Mouse (Mus musculus) WW6 (cell line): Measurements from ENCODE around the gene Trpv3.

Experiments used
- DNase-seq: peaks from one replicate; pipeline ENCODE4 v3.0.0-alpha.2; 2013; ENCODE audit warnings: low read depth, low spot score

The Trpv3 gene

GRCm38 (mm10) chr11:73267267-73267666, at the start of gene Trpv3:
Gene Trpv3, plus strand, starts transcription at chr11:73267388.
- no peak for DNase-seq

- no peak for DNase-seq
Measured at GRCm38 (mm10) chr11:73219671-73220070, 47.5 kb upstream of the Trpv3 start.

- no peak for DNase-seq
Measured at GRCm38 (mm10) chr11:73220651-73221050, 46.5 kb upstream of the Trpv3 start.

GRCm38 (mm10) chr11:73222846-73223245, 44.3 kb upstream of the Trpv3 start:
- DNase-seq: no peak

DNA sequence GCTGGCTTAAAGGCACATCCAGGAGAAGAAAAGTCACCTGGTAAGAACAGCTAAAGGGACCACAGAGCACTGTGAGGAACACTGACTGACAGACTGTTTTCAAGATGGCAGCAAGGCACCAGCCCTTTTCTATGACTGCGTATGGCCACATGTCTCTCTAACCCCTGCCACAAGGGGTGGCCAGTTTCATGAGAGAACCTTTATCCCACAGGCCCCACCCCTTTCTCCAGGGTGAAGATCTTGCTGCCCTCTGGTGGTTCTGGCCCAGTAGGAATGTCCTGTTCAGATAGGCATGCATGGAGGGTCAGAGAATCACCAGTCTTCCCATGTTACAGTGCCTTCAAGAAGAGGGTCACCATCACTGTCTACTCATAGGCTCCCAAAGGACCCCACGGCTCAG, 43.2 kb upstream of the Trpv3 start:
- DNase-seq: peak; percentile 33

- no peak for DNase-seq
Measured at GRCm38 (mm10) chr11:73225856-73226255, 41.3 kb upstream of the Trpv3 start.

DNA sequence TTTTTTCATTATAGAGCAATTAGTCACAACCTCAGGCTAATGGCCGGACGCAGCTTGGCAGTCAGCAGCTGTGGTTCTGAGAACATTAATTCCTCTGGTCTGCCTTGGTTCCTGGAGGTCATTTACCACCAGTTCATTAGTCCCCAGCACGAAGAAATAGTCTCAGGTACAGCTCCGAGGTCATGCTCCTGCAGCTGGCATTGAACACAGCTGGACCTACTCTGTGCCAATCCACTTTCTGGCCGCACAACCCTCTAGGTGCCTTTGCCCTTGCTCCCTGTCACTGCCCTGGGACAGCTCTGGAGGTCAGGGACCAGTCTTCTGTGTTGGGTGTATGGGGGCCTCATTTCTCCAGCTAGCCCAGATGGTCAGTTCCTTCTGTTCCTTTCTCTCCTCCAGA, 38.3 kb upstream of the Trpv3 start:
- DNase-seq: no peak

DNA sequence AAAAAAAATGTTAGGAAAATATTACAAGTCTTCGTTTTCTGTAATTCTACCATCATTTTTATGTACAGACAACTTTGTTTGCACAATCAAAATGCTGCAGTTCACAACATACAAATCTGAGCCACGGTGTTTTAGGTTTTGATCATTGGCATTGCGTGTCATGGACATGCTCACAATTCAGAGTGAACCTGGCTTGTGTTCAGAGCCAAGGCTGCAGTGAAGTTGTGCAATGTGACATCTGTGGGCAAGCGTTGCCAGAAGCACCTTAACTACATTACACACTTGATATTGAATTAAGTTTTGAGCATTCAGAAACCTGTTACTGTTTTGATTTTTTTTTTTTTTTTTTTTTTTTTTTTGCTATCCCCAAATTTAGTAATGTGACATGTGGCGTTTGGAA, 37.1 kb upstream of the Trpv3 start:
- no peak for DNase-seq

- DNase-seq: no peak
Measured at GRCm38 (mm10) chr11:73232513-73232912, 34.7 kb upstream of the Trpv3 start.

- no peak for DNase-seq
Measured at GRCm38 (mm10) chr11:73233992-73234391, 33.2 kb upstream of the Trpv3 start, which contains the start of gene Trpv1. Gene Trpv1, plus strand, starts transcription at chr11:73234292.

DNA sequence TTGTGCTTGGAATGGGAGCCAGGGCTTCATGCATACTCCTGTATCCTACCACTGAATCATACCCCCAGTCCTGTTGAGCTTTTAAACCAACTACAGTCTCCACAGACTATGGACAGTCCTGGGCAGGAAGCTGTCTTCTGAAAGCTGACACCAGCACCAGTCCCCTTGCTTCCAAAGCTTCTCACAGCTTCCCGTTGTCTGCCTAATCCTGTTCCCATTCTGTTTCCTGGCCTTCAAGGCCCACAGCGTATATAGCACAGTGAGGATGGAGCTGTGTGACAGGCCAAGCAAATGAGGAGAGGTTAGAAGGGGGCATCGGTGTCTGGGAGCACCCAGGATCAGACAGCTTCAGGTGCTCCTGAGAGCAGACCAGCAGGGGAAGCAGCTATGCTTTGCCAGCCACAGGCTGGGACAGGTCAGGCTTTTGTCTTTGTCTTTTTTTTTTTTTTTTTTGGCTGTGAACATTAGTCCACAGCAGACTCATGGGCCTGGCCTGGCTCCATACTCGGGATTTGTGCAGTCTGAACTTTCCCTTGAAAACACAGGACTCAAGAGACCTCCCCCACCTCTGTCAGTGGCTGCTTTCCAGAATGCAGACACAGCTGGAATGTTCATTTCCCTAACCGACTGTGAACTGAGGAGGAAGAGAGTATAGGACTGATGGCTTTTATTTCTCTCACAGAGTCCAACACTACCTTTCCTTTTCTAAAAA, 31.0 kb upstream of the Trpv3 start:
- DNase-seq: no peak

GRCm38 (mm10) chr11:73236731-73237130, 30.5 kb upstream of the Trpv3 start:
- DNase-seq: no peak

DNA sequence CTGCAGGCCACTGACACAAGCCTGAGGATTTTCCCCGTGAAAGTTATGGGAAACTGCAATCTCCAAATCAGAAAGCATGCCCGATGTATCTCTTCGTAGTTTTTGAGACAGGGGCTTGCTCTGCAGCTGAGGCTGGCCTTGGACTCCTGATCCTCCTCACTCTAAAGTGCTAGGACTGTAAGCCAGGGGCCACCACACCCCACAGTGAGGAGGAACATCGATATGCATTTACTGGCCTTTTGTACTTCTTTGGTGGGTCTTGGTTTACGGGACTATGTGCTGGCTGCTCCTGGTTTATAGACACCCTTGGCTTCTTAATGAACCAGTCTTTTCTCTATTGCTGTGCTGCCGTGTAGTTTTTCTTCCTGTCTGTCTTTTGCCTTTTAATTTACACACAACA, 25.0 kb upstream of the Trpv3 start:
- DNase-seq: no peak

- no peak for DNase-seq
Measured at GRCm38 (mm10) chr11:73242777-73243176, 24.4 kb upstream of the Trpv3 start.

DNA sequence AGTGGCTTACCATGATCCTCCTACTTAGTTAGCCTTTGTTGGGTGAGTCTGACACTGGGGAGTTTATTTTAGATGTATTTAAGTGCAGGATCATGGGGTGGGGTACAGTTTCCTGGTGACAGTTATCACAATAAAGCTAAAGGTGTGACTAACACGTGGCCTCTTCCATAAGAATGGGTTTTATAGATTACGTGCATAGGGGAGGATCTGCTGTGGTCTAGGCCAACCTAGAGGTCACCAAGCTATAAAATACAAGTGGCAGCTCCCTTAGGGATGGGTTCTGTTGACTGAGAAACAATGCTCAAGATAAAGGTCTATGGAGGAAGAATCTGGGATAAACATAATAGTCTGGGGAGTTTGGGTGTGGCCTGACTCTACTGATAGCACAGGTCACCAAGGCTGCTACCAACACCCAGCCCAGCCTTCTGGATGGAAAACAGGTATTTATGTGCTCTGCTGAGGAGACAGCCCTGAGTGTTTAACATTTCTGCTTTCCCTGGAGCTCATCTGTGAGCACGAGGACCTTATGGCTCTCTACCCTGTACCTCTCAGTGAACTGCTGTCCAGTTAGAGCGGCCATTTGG, 9.7 kb upstream of the Trpv3 start:
- no peak for DNase-seq

DNA sequence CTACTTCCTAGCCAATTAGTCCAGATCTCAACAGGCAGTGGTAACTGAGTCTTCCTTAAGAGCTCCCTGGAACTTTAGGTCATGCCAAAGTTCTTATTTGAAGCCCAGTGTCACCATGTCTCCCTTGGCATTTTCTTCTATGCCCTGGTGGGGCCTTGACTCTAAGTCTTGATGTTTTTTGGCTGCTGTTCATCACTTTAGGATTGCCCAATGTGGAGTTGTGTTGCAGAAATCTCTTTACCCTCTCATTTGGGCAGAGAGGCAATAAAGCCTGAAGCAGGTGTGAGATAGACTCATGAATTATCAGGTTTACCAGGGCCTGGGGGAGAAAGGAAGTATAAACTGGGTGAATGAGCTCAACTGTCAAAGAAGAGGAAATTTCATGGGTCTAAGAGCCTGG, 8.5 kb upstream of the Trpv3 start:
- DNase-seq: no peak

DNA sequence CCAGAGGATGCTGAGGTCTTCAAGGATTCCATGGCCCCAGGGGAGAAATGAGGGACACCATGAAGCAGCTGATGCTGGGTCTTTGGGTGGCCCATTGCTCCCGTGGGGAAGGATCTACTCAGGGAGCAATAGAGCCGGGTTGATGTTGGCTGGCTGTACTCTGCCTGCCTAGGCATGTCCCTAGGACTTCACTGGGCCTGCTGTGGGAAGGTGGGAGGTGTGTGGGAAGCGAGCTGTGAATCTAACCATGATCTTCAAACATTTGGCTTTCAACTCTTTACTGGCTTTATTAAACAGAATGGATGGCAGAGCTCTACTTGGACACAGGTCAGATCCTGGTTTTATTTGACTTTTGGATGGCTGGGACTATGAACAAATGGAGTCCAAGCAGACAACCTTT, 6.7 kb upstream of the Trpv3 start:
- DNase-seq: no peak

GRCm38 (mm10) chr11:73261385-73261784, 5.8 kb upstream of the Trpv3 start:
- DNase-seq: no peak

DNA sequence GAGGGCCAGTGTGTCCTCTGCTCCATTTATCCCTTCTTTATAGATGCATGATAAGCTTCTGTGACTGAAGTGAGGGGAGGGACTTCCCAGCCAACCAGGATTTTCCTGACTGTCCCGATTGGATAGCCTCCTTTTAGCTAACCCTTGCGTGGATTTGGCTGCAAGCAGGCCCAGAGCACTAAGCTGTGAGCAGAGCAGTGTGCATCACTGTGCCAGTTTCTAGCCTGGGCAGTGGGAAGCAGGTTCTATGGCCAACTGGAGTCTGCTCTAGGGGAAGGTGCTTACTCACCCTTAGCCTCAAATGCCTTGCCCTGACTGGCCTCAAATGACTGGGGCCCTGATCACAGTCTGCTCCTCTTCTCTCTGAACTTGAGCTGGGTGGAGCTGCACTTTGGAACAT, 7.6 kb downstream of the Trpv3 start:
- DNase-seq: no peak

DNA sequence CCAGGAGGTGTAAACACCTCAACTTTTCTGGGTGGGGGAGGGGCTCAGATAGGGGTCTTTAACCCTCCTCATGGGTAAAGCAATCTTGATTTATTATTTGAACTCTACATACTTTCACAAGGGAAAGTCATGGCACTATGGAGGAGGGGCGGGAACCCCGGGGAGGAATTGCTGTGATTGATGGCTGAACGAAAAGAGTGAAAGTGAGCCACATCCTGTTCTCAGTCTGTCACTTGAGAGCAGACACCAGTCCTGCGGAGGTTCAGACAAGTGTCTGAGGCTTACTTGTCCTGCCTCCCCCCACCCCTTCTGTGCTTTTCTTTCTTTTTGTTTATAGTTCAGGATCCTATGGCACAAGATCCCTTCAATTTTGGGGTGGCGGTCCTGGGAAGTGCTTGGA, 13.5 kb downstream of the Trpv3 start:
- no peak for DNase-seq

DNA sequence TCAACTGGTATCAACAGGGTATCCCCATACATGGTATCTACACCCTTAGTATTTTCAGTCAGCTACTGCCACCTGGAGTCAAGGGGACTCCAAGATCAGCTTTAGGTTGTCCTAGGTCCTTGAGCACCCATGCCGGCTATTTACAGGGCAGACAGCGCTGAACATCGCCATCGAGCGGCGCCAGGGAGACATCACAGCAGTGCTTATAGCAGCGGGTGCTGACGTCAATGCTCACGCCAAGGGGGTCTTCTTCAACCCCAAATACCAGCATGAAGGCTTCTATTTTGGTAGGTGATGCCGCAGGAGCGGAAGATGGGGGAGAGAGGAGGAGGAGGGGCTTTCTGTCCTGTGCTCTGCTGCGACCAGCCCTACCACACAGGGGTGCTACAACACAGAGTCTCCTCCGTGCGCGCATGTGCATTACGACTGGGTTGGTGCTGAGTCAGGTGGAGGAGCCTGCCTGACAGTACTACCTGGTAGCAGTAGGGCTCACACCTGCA, 14.4 kb downstream of the Trpv3 start:
- peak; percentile 81 for DNase-seq

- DNase-seq: no peak
Measured at GRCm38 (mm10) chr11:73283369-73283768, 16.2 kb downstream of the Trpv3 start.

DNA sequence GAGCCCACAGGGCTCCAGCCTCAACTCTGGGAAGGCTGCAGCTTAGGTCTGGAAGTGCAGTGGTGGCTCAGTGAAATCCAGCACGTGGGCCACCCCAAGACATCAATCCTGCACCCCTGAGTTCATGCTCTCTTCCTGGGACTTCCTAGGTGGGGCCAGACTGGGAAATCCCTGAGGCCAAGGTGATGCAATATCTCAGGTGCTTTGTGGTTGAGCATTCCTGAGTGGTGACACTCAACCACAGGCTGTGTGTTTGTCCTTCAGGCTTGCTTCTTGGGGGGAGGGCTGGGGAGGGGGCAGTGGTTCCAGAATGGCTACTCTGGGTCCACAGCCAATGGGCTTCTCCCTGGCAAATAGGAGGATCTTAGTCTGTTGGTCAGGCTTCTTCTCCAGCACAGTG, 16.7 kb downstream of the Trpv3 start:
- DNase-seq: no peak
